Mouse (Mus musculus): Measurements from ENCODE around the gene Prss32.

DNA sequence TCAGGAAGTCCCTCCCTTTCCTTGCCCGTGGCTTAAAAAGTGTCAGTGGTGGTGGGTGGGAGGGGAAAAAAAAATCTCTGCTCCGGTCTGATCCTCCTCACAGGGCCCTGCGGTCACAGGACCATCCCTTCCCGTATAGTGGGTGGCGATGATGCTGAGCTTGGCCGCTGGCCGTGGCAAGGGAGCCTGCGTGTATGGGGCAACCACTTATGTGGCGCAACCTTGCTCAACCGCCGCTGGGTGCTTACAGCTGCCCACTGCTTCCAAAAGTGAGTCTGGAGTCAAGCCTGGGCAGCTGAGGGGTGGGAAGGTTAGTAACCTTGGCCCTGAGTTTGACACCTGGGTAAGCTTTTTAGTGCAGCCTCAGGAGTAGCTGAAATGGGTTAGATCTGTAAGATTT, 24.9 kb downstream of the Prss32 start:
- TF ChIP-seq ZNF384 (IDR thresholded peaks at IDR 0.05; ENCODE audit: low read depth, low read length) = no peak
- TF ChIP-seq HCFC1 (IDR thresholded peaks at IDR 0.05; ENCODE audit: borderline replicate concordance, insufficient read depth, low read length) = no peak
- TF ChIP-seq ZC3H11A (IDR thresholded peaks at IDR 0.05; ENCODE audit: borderline replicate concordance, low read depth, low read length) = no peak
- no peak for TF ChIP-seq CHD2 (IDR thresholded peaks at IDR 0.05; ENCODE audit: low read depth, low read length)

Data from ES-E14 (cell line).